Mouse (Mus musculus) embryonic facial prominence, embryonic 13.5 days (tissue): ENCODE measurements around the gene Celf2. TPM values are rescaled to one million over a fixed set of nuclear protein-coding genes. Genes with fewer than 3 reads are reported as not detected.

Source experiments
- ATAC-seq: fragments of 200-750 bp; cut with Nextera tagmentation; 2 replicates; pipeline ENCODE4 v1.8.0; 2017; ENCODE audit warnings: low read depth; ENCODE audit not compliant: insufficient number of reproducible peaks, insufficient read depth, low FRiP score, low TSS enrichment
- H3K27ac ChIP-seq: fragments of 300-500 bp; sonication (generic); 2 replicates; pipeline ENCODE4 v1.5.1; 2015; ENCODE audit warnings: moderate library complexity, mild to moderate bottlenecking, inconsistent platforms
- H3K27me3 ChIP-seq: fragments of 300-500 bp; sonication (generic); 2 replicates; pipeline ENCODE4 v1.6.1; 2015; ENCODE audit warnings: mild to moderate bottlenecking, inconsistent platforms
- H3K36me3 ChIP-seq: fragments of 300-500 bp; sonication (generic); 2 replicates; pipeline ENCODE4 v1.6.1; 2015; ENCODE audit warnings: mild to moderate bottlenecking, inconsistent platforms
- H3K4me1 ChIP-seq: fragments of 300-500 bp; sonication (generic); 2 replicates; pipeline ENCODE4 v1.6.1; 2015; ENCODE audit warnings: inconsistent platforms
- H3K4me2 ChIP-seq: fragments of 300-500 bp; sonication (generic); 2 replicates; pipeline ENCODE4 v1.6.1; 2015; ENCODE audit warnings: moderate library complexity, mild to moderate bottlenecking, inconsistent platforms
- H3K4me3 ChIP-seq: fragments of 300-500 bp; sonication (generic); 2 replicates; pipeline ENCODE4 v1.5.1; 2015; ENCODE audit warnings: mild to moderate bottlenecking, inconsistent platforms
- H3K9ac ChIP-seq: fragments of 300-500 bp; sonication (generic); 2 replicates; pipeline ENCODE4 v1.6.1; 2015; ENCODE audit warnings: mild to moderate bottlenecking, inconsistent platforms
- H3K9me3 ChIP-seq: fragments of 300-500 bp; sonication (generic); 2 replicates; pipeline ENCODE4 v1.6.1; 2016; ENCODE audit warnings: inconsistent platforms
- WGBS: fragments of 180-500 bp; shearing (Covaris S2); methylation state at CpG from one replicate; pipeline ENCODE4 v1.1.7; 2015; ENCODE audit warnings: mixed read lengths; 5-methylcytosine and 5-hydroxymethylcytosine counted together
- polyA plus RNA-seq: library from polyadenylated mRNA; unstranded; fragments of >200 nt; fragmentation: Nextera tagmentation; extraction: Ambion mirVana; gene quantifications from 2 replicates; pipeline ENCODE4 v1.2.1, GENCODE M21; 2015

Gene Celf2
- polyA plus RNA-seq, 1 experiment from 2014 or later, result 43.6 TPM

- Histone ChIP-seq H3K4me1 (no peaks in the 10 kb centered on the region), H3K27me3 (no peaks in the 10 kb centered on the region), H3K4me3 (no peak overlapping the region), H3K4me2 (no peak overlapping the region), H3K36me3 (no peaks in the 10 kb centered on the region), H3K9me3 (no peaks in the 10 kb centered on the region), H3K9ac (no peak overlapping the region), H3K27ac (no peak overlapping the region)
- no peak for ATAC-seq
- 64% methylated on average over 1 of the region's 1 CpGs for WGBS
These were observed 468.4 kb downstream of the Celf2 start for GRCm38 (mm10) chr2:7040940-7041339.

- no peak overlapping the region for H3K4me2 ChIP-seq
- H3K4me3 ChIP-seq, result no peak overlapping the region
- H3K27me3 ChIP-seq, result no peaks in the 10 kb centered on the region
- no peak overlapping the region for H3K27ac ChIP-seq
- H3K9me3 ChIP-seq, result no peaks in the 10 kb centered on the region
- ATAC-seq, result no peak
- no peaks in the 10 kb centered on the region for H3K36me3 ChIP-seq
- no peak overlapping the region for H3K9ac ChIP-seq
- H3K4me1 ChIP-seq, result no peaks in the 10 kb centered on the region
- WGBS, result 97% methylated on average over 4 of the region's 4 CpGs
These were observed 470.4 kb downstream of the Celf2 start for GRCm38 (mm10) chr2:7038991-7039390.

GRCm38 (mm10) chr2:7031389-7031788 lies 478.0 kb downstream of the Celf2 start:
- Histone ChIP-seq H3K36me3 (no peaks in the 10 kb centered on the region), H3K4me2 (no peak overlapping the region)
- no peak for ATAC-seq

GRCm38 (mm10) chr2:7026737-7027136 lies 482.6 kb downstream of the Celf2 start:
- ATAC-seq, result no peak
- Histone ChIP-seq H3K36me3 (no peaks in the 10 kb centered on the region), H3K4me1 (no peaks in the 10 kb centered on the region), H3K9me3 (no peaks in the 10 kb centered on the region), H3K9ac (no peak overlapping the region), H3K4me3 (no peak overlapping the region), H3K4me2 (no peak overlapping the region), H3K27ac (no peak overlapping the region), H3K27me3 (no peaks in the 10 kb centered on the region)
- 85% methylated on average over 1 of the region's 1 CpGs for WGBS

More at GRCm38 (mm10) chr2:7031389-7031788, 478.0 kb downstream of the Celf2 start:
- Histone ChIP-seq H3K4me3 (no peak overlapping the region), H3K4me1 (no peaks in the 10 kb centered on the region), H3K9me3 (no peaks in the 10 kb centered on the region), H3K27me3 (no peaks in the 10 kb centered on the region), H3K9ac (no peak overlapping the region), H3K27ac (no peak overlapping the region)
- 97% methylated on average over 1 of the region's 1 CpGs for WGBS

- Histone ChIP-seq H3K36me3 (no peaks in the 10 kb centered on the region), H3K9me3 (no peaks in the 10 kb centered on the region), H3K4me2 (no peak overlapping the region), H3K4me1 (no peaks in the 10 kb centered on the region), H3K27ac (no peak overlapping the region), H3K27me3 (no peaks in the 10 kb centered on the region), H3K4me3 (no peak overlapping the region), H3K9ac (no peak overlapping the region)
- no peak for ATAC-seq
- 54% methylated on average over 5 of the region's 5 CpGs for WGBS
These were observed 483.8 kb downstream of the Celf2 start for GRCm38 (mm10) chr2:7025594-7025993.

- no peaks in the 10 kb centered on the region for H3K27me3 ChIP-seq
- WGBS, result 22% methylated on average over 3 of the region's 3 CpGs
- H3K27ac ChIP-seq, result no peak overlapping the region
- no peaks in the 10 kb centered on the region for H3K4me1 ChIP-seq
- no peak overlapping the region for H3K4me3 ChIP-seq
- H3K4me2 ChIP-seq, result no peak overlapping the region
- H3K9me3 ChIP-seq, result no peaks in the 10 kb centered on the region
- no peak overlapping the region for H3K9ac ChIP-seq
- no peak for ATAC-seq
- H3K36me3 ChIP-seq, result no peaks in the 10 kb centered on the region
These were observed 487.2 kb downstream of the Celf2 start for GRCm38 (mm10) chr2:7022184-7022583.

- Histone ChIP-seq H3K4me1 (no peaks in the 10 kb centered on the region), H3K27me3 (no peaks in the 10 kb centered on the region), H3K4me2 (no peak overlapping the region), H3K9me3 (no peaks in the 10 kb centered on the region), H3K4me3 (no peak overlapping the region), H3K27ac (no peak overlapping the region), H3K9ac (no peak overlapping the region), H3K36me3 (no peaks in the 10 kb centered on the region)
- 85% methylated on average over 6 of the region's 6 CpGs for WGBS
- no peak for ATAC-seq
These were observed 491.8 kb downstream of the Celf2 start for GRCm38 (mm10) chr2:7017384-7018113.

- ATAC-seq, result no peak
- no peaks in the 10 kb centered on the region for H3K9me3 ChIP-seq
- WGBS, result 87% methylated on average over 5 of the region's 5 CpGs
- no peak overlapping the region for H3K4me2 ChIP-seq
- H3K4me3 ChIP-seq, result no peak overlapping the region
- H3K4me1 ChIP-seq, result no peaks in the 10 kb centered on the region
- H3K36me3 ChIP-seq, result no peaks in the 10 kb centered on the region
- H3K9ac ChIP-seq, result no peak overlapping the region
- no peak overlapping the region for H3K27ac ChIP-seq
- H3K27me3 ChIP-seq, result no peaks in the 10 kb centered on the region
These were observed 496.2 kb downstream of the Celf2 start for GRCm38 (mm10) chr2:7013126-7013525.

GRCm38 (mm10) chr2:7006816-7007215 lies 502.5 kb downstream of the Celf2 start:
- no peak for ATAC-seq
- WGBS, result 86% methylated on average over 3 of the region's 3 CpGs
- no peaks in the 10 kb centered on the region for H3K27me3 ChIP-seq
- no peak overlapping the region for H3K9ac ChIP-seq
- H3K4me3 ChIP-seq, result no peak overlapping the region
- H3K27ac ChIP-seq, result no peak overlapping the region
- H3K4me1 ChIP-seq, result peaks cover 3% of the 10 kb centered on the region; the same call in 1 of the 2 replicates
- H3K4me2 ChIP-seq, result no peak overlapping the region
- H3K36me3 ChIP-seq, result no peaks in the 10 kb centered on the region
- H3K9me3 ChIP-seq, result no peaks in the 10 kb centered on the region

GRCm38 (mm10) chr2:7001967-7002366 lies 507.4 kb downstream of the Celf2 start:
- Histone ChIP-seq H3K27me3 (no peaks in the 10 kb centered on the region), H3K27ac (no peak overlapping the region), H3K4me2 (no peak overlapping the region), H3K4me3 (no peak overlapping the region), H3K9ac (no peak overlapping the region), H3K4me1 (peaks cover 3% of the 10 kb centered on the region; the same call in 1 of the 2 replicates), H3K9me3 (no peaks in the 10 kb centered on the region), H3K36me3 (no peaks in the 10 kb centered on the region)
- ATAC-seq, result no peak
- WGBS, result 24% methylated on average over 2 of the region's 2 CpGs

GRCm38 (mm10) chr2:6991010-6991421 lies 518.3 kb downstream of the Celf2 start:
- WGBS, result 77% methylated on average over 5 of the region's 5 CpGs
- no peaks in the 10 kb centered on the region for H3K4me1 ChIP-seq
- no peak overlapping the region for H3K9ac ChIP-seq

GRCm38 (mm10) chr2:6985706-6986105 lies 523.7 kb downstream of the Celf2 start:
- H3K9me3 ChIP-seq, result no peaks in the 10 kb centered on the region
- H3K27ac ChIP-seq, result no peak overlapping the region
- 46% methylated on average over 4 of the region's 4 CpGs for WGBS
- H3K4me3 ChIP-seq, result no peak overlapping the region
- H3K36me3 ChIP-seq, result no peaks in the 10 kb centered on the region
- no peak overlapping the region for H3K4me2 ChIP-seq
- H3K9ac ChIP-seq, result no peak overlapping the region
- no peak for ATAC-seq
- H3K27me3 ChIP-seq, result no peaks in the 10 kb centered on the region
- no peaks in the 10 kb centered on the region for H3K4me1 ChIP-seq

More at GRCm38 (mm10) chr2:6991010-6991421, 518.3 kb downstream of the Celf2 start:
- H3K27me3 ChIP-seq, result no peaks in the 10 kb centered on the region
- H3K4me2 ChIP-seq, result no peak overlapping the region
- no peak overlapping the region for H3K4me3 ChIP-seq
- no peaks in the 10 kb centered on the region for H3K36me3 ChIP-seq
- no peak for ATAC-seq
- H3K27ac ChIP-seq, result no peak overlapping the region
- no peaks in the 10 kb centered on the region; the same call in 1 of the 2 replicates for H3K9me3 ChIP-seq
